Mouse (Mus musculus) liver, adult 2 months (tissue): ENCODE results near the gene BC061237. TPM values are rescaled to one million over a fixed set of nuclear protein-coding genes. Genes with fewer than 3 reads are reported as not detected.
"Not testable (repeated sequence)": the region's sequence is repeated elsewhere in the genome, so short reads cannot be mapped to it uniquely, and the experiment has no call there.

Experiments
- DNase-seq: peaks from one replicate; pipeline ENCODE4 v3.0.0-alpha.2; 2011; ENCODE audit warnings: low read depth, low spot score; ENCODE audit errors: extremely low read depth
- H3K27ac ChIP-seq: fragments of 200-500 bp; replicated peaks from 2 replicates; pipeline ENCODE4 v1.5.1; 2012; ENCODE audit warnings: low read depth, mild to moderate bottlenecking, control low read depth, inconsistent platforms, low read length; ENCODE audit not compliant: insufficient read depth
- H3K27me3 ChIP-seq: fragments of 200-500 bp; 2 replicates; pipeline ENCODE4 v1.6.1; 2012; ENCODE audit warnings: mild to moderate bottlenecking, moderate library complexity, low read length, inconsistent platforms; ENCODE audit not compliant: control insufficient read depth, insufficient read depth
- H3K36me3 ChIP-seq: fragments of 200-500 bp; 2 replicates; pipeline ENCODE4 v1.6.1; 2012; ENCODE audit warnings: low read length, inconsistent platforms; ENCODE audit not compliant: control insufficient read depth, insufficient read depth
- H3K4me1 ChIP-seq: fragments of 200-500 bp; 2 replicates; pipeline ENCODE4 v1.6.1; 2011; ENCODE audit warnings: low read length; ENCODE audit not compliant: control insufficient read depth, insufficient read depth
- H3K4me3 ChIP-seq: fragments of 200-500 bp; 2 replicates; pipeline ENCODE4 v1.5.1; 2011; ENCODE audit warnings: low read depth, mild to moderate bottlenecking, control low read depth, low read length, moderate library complexity; ENCODE audit not compliant: insufficient read depth
- H3K79me2 ChIP-seq: fragments of 200-500 bp; 2 replicates; pipeline ENCODE4 v1.6.1; 2012; ENCODE audit warnings: inconsistent platforms, mild to moderate bottlenecking, low read length, moderate library complexity; ENCODE audit not compliant: control insufficient read depth, insufficient read depth
- H3K9ac ChIP-seq: fragments of 200-500 bp; 2 replicates; pipeline ENCODE4 v1.6.1; 2012; ENCODE audit warnings: low read depth, mild to moderate bottlenecking, control low read depth, inconsistent platforms, low read length
- WGBS: fragments of 180-500 bp; shearing (Covaris S2); methylation state at CpG from one replicate; pipeline ENCODE4 v1.1.7; 2018; 5-methylcytosine and 5-hydroxymethylcytosine counted together
- polyA plus RNA-seq: library from polyadenylated mRNA; depleted of rRNA; stranded (reverse); fragments of >200 nt; gene quantifications from 2 replicates; pipeline ENCODE4 v1.2.3, GENCODE M21; 2012; rRNA removed
- total RNA-seq: library from RNA; depleted of rRNA; stranded (reverse); fragments of >200 nt; gene quantifications from 2 replicates; pipeline ENCODE4 v1.2.3, GENCODE M21; 2014; rRNA removed

BC061237 gene
- total RNA-seq (not detected in 2 replicates), polyA plus RNA-seq (not detected in 2 replicates)

DNA sequence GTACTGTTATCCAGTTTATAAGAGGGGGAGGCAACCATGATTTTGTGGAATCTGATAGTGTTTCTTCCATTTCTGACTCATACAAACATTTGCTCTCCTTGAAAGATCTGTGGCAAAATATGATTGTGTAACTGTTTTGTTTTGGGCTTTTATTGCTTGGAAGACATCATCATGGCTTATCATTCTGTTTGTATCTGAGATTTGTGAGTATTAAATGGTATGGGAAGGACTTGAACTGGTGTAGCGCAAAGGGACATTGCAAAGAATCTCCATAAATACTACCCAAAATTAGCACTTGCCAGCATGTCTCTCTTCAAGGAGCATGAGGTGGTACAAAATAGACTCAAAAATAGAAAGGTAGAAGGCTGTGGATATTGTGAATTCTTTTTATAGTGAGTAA is at the start of gene BC061237:
BC061237 (plus strand) TSS at position 301 of the 400 bp plus-strand sequence.
- H3K79me2 ChIP-seq, H3K27me3 ChIP-seq, H3K27ac ChIP-seq, H3K4me1 ChIP-seq, H3K9ac ChIP-seq, DNase-seq, H3K36me3 ChIP-seq, H3K4me3 ChIP-seq: not testable (repeated sequence)
- WGBS, result 94% methylated on average over 1 of the region's 1 CpGs

GRCm38 (mm10) chr14:44517976-44518375 is 25.7 kb downstream of the BC061237 start, which contains the start of gene Gm17093:
Gene Gm17093, plus strand, starts transcription at chr14:44518276.
- H3K36me3 ChIP-seq, H3K4me1 ChIP-seq, H3K27ac ChIP-seq, H3K79me2 ChIP-seq, H3K27me3 ChIP-seq, H3K4me3 ChIP-seq, DNase-seq, H3K9ac ChIP-seq: not testable (repeated sequence)
- WGBS, result 82% methylated on average over 5 of the region's 5 CpGs

GRCm38 (mm10) chr14:44547961-44548360 is 55.7 kb downstream of the BC061237 start:
- not testable (repeated sequence) for H3K4me3 ChIP-seq, H3K4me1 ChIP-seq, H3K27ac ChIP-seq, H3K36me3 ChIP-seq, H3K27me3 ChIP-seq, DNase-seq, H3K79me2 ChIP-seq, H3K9ac ChIP-seq
- WGBS, result 36% methylated on average over 5 of the region's 5 CpGs

Other genes with a start within 250 kb of the BC061237 start
- gene Gm8220, start 206.9 kb upstream of the BC061237 start, total RNA-seq, result not detected in 2 replicates
- not detected in 2 replicates for gene Gm8220, start 206.9 kb upstream of the BC061237 start, polyA plus RNA-seq
- gene Gm5930, start 153.9 kb upstream of the BC061237 start, total RNA-seq, result not detected in 2 replicates
- not detected in 2 replicates for gene Gm5930, start 153.9 kb upstream of the BC061237 start, polyA plus RNA-seq
- not detected in 2 replicates for gene Gm8229, start 127.1 kb upstream of the BC061237 start, total RNA-seq
- gene Gm8229, start 127.1 kb upstream of the BC061237 start, polyA plus RNA-seq, result not detected in 2 replicates
- not detected in 2 replicates for gene Gm3371, start 81.8 kb upstream of the BC061237 start, total RNA-seq
- gene Gm3371, start 81.8 kb upstream of the BC061237 start, polyA plus RNA-seq, result not detected in 2 replicates
- gene Gm8232, start 58.8 kb upstream of the BC061237 start, total RNA-seq, result not detected in 2 replicates
- gene Gm8232, start 58.8 kb upstream of the BC061237 start, polyA plus RNA-seq, result not detected in 2 replicates
- not detected in 2 replicates for gene Gm17093, start 25.8 kb downstream of the BC061237 start, total RNA-seq
- gene Gm17093, start 25.8 kb downstream of the BC061237 start, polyA plus RNA-seq, result not detected in 2 replicates
- not detected in 2 replicates for gene Gm8247, start 90.7 kb downstream of the BC061237 start, total RNA-seq
- not detected in 2 replicates for gene Gm8247, start 90.7 kb downstream of the BC061237 start, polyA plus RNA-seq
- gene Gm5624, start 135.5 kb downstream of the BC061237 start, total RNA-seq, result not detected in 2 replicates
- gene Gm5624, start 135.5 kb downstream of the BC061237 start, polyA plus RNA-seq, result not detected in 2 replicates
- not detected in 2 replicates for gene Gm8257, start 214.0 kb downstream of the BC061237 start, total RNA-seq
- not detected in 2 replicates for gene Gm8257, start 214.0 kb downstream of the BC061237 start, polyA plus RNA-seq